Mouse (Mus musculus) urinary bladder, postnatal 36 days (tissue): ENCODE measurements at regions not wholly inside any gene's neighbourhood (a gene's known extent, or its start where the extent isn't known, plus 50 kb on each side); places are given as distances from the start of the nearest gene placed in this dataset.

Source experiments
- DNase-seq, 2 experiments: peaks; one replicate each; pipeline ENCODE4 v3.0.0; 2022; ENCODE audit warnings: low spot score in 2 of 2, mixed read lengths in 1 of 2

- no peak for DNase-seq
Measured at GRCm38 (mm10) chr8:9152313-9152925, 462.1 kb upstream of the Arglu1 start.

GRCm38 (mm10) chr8:9144362-9144761 lies 454.0 kb upstream of the Arglu1 start:
- DNase-seq, result no peak

GRCm38 (mm10) chr8:9139781-9140180 lies 449.5 kb upstream of the Arglu1 start:
- DNase-seq, result no peak

GRCm38 (mm10) chr8:9139059-9139620 lies 448.8 kb upstream of the Arglu1 start:
- peak in 1 of 2 experiments; percentile 31 for DNase-seq

GRCm38 (mm10) chr8:9133758-9134157 lies 443.4 kb upstream of the Arglu1 start:
- DNase-seq, result no peak

GRCm38 (mm10) chr8:9132612-9133218 lies 442.4 kb upstream of the Arglu1 start:
- DNase-seq, result no peak

GRCm38 (mm10) chr8:9131249-9131648 lies 440.9 kb upstream of the Arglu1 start:
- DNase-seq, result no peak

- DNase-seq, result no peak
Measured at GRCm38 (mm10) chr8:9124503-9124902, 434.2 kb upstream of the Arglu1 start.

GRCm38 (mm10) chr8:9117809-9118737 lies 427.8 kb upstream of the Arglu1 start:
- DNase-seq, result no peak

GRCm38 (mm10) chr8:9095980-9096379 lies 405.7 kb upstream of the Arglu1 start:
- DNase-seq, result no peak

GRCm38 (mm10) chr8:9094002-9094401 lies 403.7 kb upstream of the Arglu1 start:
- DNase-seq, result no peak

GRCm38 (mm10) chr8:9093356-9093755 lies 403.0 kb upstream of the Arglu1 start:
- DNase-seq, result no peak

- DNase-seq, result no peak
Measured at GRCm38 (mm10) chr8:9072724-9073123, 382.4 kb upstream of the Arglu1 start.

- no peak for DNase-seq
Measured at GRCm38 (mm10) chr8:9072286-9072685, 382.0 kb upstream of the Arglu1 start.

- no peak for DNase-seq
Measured at GRCm38 (mm10) chr8:9070953-9071352, 380.6 kb upstream of the Arglu1 start.

- no peak for DNase-seq
Measured at GRCm38 (mm10) chr8:9069845-9070244, 379.5 kb upstream of the Arglu1 start.

GRCm38 (mm10) chr8:9067731-9068130 lies 377.4 kb upstream of the Arglu1 start:
- DNase-seq, result no peak

- no peak for DNase-seq
Measured at GRCm38 (mm10) chr8:9060166-9060565, 369.8 kb upstream of the Arglu1 start.

- DNase-seq, result no peak
Measured at GRCm38 (mm10) chr8:9055416-9055819, 365.1 kb upstream of the Arglu1 start.

- no peak for DNase-seq
Measured at GRCm38 (mm10) chr8:9054801-9055200, 364.5 kb upstream of the Arglu1 start.

- DNase-seq, result peak; percentile 28 to 63
Measured at GRCm38 (mm10) chr8:9051699-9052098, 361.4 kb upstream of the Arglu1 start.

GRCm38 (mm10) chr8:9050740-9051475 lies 360.6 kb upstream of the Arglu1 start:
- DNase-seq, result no peak
